Mouse (Mus musculus) cortical plate, adult 2 months (tissue): Measurements from ENCODE around the gene Gm1110.

Source experiments
- CTCF ChIP-seq: fragments of 200-500 bp; IDR thresholded peaks from 2 replicates; pipeline ENCODE4 v1.5.1; 2011; ENCODE audit warnings: mild to moderate bottlenecking, control low read depth, low read length; ENCODE audit not compliant: insufficient read depth; ENCODE audit errors: extremely low read depth
- POLR2A ChIP-seq: fragments of 200-500 bp; IDR thresholded peaks from 2 replicates; pipeline ENCODE4 v1.6.1; 2011; ENCODE audit warnings: mild to moderate bottlenecking, low read length, control low read depth; ENCODE audit not compliant: insufficient read depth; ENCODE audit errors: extremely low read depth

GRCm38 (mm10) chr9:26913150-26913549, 9.8 kb downstream of the Gm1110 start:
- no peak for TF ChIP-seq CTCF
- no peak for TF ChIP-seq POLR2A
